Mouse (Mus musculus) inflammation-experienced regulatory T-cells, adult 6 months (primary cell): ENCODE results near the gene Foxe3. TPM values are rescaled to one million over a fixed set of nuclear protein-coding genes. Genes with fewer than 3 reads are reported as not detected.

Experiments
- ATAC-seq: one replicate; pipeline ENCODE4 v1.8.0; 2017
- polyA plus RNA-seq, 3 experiments: library from polyadenylated mRNA; unstranded; fragments of 100-300 nt; shearing (Covaris generic); gene quantifications; one replicate each; pipeline ENCODE4 v1.2.1; 2017

The Foxe3 gene
- polyA plus RNA-seq, 3 experiments from 2014 or later = not detected

DNA sequence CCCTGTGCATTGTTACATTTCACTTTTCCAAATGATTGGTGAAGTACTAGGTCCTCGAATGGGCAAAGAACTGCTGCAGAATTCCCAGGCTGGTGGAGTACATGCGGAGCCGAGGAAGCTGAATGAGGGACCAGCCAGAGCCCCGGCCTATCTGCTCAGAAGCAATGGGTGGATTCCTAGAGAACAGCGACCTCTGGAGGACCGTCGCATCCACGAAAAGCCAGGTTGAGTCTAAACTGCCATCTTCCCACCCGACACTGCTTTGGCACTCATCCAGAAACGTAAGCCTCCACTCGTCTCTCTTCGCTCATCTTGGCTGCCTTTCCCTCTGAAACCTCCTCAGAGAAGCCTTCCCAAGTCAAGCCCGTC is 12.2 kb downstream of the Foxe3 start:
- ATAC-seq = no peak

DNA sequence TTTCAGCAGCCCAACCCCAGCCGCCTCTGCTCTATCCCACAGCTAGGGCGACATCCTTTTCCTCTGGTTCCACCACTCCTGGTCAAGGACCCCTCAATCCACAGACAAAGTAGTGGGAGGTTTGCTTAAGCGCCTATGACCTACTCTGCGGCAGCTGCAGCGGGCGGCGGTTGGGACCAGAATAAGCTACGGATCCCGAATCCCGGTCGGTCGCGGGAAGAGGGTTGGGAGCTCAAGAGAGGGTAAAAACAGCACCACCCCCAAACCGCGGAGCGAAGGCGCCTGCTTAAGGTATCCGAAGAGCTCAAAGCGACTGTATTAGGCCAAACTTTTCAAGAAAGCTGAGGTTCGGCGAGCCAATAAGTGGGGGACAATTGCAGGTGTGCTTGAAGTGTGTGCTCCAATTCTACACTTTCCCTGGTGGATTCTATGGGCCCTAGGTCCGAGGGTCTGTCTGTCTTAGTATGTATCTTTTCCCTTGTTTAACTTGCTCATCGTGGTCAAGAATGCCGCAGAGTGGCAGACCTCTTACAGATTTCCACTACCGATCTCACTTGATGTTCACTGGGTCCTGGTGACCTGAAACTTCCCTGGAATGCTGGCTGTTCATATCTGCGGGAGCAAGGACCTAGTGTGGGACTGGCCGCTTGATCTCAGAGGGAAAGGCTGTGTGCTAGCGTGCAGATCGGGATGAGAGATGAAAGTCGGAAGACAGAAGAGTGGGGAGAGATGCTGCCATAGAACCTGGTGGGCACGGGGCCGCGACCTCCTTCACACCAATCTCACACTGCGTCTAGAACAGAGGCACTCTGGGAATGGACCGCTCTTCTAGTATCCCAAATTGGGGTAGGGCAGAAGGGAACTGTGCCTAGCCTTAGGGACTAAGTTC is 12.9 kb downstream of the Foxe3 start:
- ATAC-seq = no peak

DNA sequence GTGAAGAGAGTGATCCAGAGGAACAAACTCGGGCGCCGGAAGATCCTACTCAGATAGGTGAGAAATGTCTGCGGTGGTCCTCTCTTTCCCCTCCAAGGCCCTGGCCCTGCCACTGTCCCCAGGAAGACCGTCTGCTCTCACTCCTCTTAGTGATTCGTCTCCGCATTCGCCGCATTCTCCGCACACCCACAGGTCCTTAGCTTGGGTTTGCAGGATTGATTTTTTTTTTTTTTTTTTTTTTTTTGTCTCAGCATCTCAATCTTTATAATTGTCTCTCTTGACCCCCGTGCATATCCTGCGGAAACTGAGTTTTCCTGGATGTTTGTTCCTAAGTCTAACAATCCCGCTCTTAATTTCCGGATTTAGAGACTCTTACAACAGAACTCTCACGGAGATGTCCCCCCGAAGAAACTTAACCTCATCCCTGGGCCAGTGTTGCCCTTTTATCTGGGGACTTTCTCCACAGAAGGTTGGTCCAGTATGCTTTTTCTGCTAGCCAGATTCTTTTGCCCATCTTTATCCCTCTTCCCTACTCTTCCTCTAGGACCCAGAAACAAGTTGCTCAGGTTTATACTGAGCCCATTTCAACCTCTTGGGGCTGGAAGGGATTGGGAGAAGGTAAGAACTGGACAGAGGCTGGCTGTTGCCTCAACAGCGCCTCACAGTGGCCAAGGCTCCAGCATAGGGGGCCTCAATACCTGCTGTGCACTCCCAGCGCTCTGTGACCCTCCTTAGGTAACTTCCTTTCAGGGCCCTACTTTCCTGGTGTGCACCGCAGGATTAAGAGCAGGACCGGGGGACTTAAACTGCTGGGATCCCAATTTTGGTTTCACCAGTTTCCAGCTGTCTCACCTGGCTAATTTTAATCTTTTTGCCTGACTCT is 16.0 kb downstream of the Foxe3 start:
- ATAC-seq = peak; percentile 0

DNA sequence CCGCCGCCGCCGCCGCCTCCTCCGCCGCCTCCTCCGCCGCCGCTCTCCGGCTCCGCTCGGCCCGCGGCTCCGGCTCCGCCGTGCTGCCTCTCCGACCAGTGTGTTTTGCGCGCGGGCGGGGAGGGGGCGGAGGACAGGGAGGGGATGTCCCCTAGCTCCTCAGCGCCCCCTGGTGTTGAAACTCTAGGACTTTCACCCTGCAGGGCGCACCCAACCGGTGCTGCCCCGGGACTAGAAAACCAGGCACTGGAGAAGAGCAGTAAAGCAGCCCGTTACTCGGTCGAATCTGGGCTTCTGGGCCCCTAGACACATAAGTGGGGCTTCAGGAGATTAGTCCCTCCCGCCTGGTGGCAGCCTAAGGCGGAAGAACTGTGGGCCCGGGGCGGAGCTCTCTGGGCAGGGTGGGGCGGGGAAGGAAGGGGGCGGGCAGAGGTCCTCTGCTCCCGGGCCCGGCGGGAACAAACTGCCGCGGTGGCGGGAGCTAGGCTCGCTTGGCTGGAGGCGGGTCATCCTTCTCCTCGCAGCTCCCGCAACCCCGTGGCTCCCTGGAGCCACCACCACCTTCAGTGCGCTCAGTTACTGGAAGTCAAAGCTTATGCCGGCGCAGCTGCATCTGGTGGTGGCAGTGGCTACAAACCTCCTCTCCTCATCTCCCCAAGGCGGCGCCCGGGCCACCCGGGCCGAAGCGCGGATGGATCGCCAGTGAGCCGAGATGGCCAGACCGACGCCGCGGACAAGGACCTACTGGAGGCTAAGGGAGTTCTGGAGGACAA is 16.8 kb downstream of the Foxe3 start, which contains the start of gene Foxd2:
TSS of gene Foxd2 (minus strand) at position 45 of the 773 bp plus-strand sequence.
- peak; percentile 81 for ATAC-seq

DNA sequence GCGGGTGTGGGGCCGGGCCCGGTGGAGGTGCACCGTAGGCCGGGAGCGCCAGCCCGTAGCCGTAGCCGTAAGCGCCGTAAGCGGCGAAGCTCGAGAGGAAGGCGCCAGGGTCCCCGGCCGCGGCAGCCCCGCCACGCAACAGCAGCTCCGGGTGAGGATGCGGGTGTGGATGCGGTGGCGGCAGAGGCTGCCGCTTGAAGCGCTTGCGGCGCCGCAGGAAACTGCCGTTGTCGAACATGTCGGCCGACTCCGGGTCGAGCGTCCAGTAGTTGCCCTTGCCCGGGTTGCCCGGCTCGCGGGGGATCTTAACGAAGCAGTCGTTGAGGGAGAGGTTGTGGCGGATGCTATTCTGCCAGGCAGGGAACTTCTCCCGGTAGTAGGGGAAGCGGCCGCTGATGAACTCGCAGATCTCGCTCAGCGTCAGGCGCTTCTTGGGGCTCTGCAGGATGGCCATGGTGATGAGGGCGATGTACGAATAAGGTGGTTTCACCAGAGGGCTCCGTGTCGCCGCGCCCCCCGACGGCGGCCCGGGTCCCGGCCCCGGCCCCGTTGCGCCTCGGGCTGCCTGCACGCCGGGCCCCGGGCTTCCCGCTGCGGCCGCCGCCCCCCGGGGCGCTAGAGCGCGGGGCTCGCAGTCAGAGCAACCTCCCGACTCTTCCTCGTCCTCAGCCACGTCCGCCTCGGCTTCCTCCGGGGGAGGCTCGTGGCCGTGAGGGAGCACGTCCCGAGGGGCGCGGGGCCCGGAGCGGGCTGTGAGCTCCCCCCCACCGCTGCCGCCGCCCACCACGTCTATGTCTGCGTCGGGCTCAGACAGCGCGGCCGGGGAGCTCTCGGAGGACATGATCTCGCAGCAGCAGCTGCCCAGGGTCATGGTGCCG is 17.6 kb downstream of the Foxe3 start:
- ATAC-seq = peak; percentile 31

DNA sequence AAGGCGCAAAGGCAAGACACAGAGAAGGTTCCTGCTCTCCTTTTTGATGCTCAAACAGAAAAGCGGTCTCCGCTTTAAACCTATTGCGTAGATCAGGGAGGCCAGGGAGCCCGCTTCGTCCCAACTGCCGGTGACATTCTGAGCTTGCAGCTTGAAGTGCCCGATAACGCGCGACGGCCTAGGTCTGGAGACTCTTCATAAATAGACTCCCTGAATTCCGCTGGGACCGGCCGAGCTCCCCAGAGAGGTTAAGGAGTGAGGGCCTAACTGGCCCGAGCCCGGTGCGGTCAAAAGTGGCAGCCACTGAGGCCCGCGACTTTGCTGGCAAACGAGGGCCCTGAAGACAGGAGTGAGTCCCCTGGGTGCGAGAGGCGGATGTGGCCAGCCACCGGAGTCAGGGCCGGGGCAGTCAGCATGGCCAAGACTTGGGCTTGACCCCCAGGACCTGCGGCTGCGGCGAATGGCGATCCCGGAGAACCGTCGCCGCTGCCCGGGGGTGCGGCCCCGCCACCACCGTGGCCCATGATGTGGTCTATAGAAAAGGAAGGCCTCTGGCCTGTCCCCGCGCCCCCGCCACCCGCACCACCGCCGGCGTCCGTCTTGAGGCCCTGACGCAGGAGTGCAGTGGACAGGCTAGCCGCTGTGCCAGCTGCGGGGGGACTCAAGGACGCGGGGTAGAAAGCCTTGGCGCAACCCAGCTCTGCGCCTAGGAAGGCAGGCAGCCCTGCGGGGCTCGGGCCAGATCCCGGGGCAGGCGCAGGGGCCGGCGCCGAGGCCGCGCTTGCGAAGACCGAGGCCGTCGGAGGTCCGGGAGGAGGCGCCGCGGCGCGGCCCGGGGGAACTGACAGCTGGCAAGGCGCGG is 18.5 kb downstream of the Foxe3 start:
- ATAC-seq = no peak

DNA sequence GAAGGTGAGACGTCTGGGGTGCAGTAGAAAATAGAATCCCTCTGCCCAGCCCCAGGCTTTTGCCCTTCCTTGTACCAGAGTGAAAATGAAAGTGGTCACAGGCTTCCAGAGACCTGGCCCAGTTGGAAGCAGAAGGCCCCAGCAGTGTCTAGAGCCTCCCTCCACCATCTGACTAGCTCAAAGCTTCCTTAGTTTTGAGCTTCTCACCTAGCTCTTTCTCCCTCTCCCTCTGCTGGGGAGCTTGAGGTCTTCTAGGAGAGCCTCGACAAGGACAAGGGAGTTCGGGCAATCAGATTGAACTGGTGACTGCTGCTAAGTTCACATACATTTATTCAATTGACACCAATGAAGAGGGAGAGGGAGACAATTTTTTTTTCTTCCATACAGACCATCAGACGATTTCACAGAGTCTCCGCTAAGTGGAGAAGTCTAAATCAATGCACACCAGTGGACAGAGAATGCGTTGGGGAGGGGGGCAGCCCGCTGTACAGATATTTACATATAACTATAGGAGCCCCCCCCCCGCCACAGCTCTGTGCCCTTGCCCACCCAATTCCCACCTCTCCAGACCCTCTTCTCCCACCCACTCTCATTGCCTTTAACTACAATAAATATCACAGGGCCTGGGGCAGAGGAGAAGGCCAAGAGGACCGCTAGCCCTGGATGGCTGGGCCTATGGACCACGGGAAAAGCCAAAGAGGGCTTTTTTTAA is 19.7 kb downstream of the Foxe3 start:
- ATAC-seq = no peak

DNA sequence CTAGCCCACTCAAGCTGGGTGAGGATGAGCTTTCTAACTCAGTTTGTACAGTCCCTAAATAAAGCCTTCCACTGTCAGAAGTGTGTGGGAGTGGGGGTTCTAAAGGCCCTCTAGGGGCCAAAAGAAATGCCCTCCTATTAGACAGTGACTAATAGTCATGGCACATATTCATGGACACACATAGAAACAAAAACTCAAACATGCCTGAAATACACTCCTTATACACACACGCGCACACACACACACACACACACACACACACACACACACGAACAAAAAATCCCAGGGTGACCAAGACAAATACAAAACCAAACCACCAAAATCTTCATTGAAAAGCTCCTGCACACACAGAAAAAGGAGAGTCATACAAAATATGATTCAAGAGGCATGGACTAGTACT is 20.3 kb downstream of the Foxe3 start:
- ATAC-seq = no peak

DNA sequence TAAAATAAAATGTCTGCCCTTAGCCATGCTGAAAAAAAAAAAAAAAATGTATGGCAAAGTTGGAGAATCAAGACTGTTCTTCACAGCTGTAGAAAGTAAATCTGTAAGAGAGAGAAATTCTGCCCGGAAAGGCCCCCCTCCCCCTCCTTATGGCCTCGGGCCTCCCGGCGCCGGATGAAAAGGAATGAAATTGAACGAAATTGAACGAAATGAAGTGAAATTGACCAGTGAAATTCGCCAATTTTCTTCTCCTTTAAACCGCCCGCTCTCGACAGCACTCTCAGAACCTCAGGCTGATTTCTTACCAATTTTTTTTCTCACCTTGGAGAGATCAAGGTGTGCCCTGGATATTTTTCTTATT is 22.4 kb downstream of the Foxe3 start:
- no peak for ATAC-seq

DNA sequence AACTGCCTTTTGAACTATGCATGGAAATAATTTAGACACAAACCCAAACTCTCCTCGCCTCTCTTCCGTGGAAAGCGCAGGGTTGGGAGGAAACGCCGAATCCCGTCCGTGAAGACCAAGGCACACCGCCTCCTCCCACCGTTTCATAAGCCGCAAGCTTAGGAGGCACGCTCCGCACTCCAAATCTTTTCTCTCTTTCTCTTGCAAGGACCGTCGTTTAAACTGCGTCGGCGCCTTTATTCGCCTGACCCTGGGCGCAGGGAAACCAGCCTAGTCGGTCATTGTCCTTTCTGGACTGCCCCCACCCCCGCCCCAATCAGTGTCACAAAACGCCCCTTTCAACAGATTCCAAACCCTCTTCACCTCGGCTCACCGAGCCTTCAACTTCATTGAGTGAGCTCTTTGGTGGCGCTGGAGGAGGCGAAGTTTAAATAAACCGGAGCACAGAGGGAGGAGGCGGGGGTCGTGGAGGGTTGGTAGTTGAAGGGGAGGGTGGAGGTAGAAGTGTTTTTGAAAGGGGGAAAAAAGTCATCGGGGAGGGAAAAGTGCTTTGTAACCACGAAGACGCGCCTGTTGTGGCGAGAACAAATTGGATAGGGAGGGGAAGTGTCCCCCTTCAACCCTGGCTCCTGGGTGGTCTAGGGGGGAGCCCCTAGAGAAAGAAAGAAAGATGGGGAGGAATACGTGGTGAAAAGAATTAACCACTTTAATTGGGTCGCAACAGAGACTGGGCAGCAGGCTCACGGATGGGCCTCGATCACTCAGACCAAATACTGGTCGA is 23.0 kb downstream of the Foxe3 start:
- no peak for ATAC-seq

DNA sequence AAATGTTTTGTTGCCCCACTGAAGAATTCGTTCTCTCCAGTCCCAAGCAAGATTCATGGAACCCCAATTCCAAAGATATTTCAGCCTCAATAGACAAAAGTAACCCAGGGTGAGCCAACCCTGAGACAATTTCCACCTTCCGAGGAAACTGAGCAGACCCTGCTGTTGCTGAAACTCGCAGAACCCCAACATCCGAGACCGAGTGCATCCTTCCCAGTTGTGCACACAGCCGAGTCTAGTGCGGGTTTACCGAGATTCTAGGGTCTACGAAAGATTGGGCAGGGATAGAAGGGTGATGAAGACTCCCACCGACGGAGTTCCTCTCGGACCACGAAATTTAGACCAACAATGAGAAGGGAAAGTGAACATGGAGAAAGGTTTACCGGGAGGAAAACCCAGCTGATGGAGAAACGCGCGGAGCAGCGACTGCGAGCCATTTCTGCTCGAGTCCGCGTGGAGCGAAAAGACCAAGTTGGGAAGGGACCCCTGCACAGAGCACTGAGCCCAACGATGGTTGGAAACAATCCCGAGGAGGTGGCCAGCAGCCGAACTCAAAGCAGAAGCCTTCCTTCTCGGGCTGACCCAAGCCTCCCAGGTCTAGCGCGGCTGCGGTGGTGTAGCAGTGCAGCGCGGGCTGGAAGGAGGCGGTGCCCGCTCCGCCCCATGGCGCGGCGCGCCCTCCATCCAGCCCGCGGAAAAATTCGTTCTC is 24.0 kb downstream of the Foxe3 start:
- peak; percentile 29 for ATAC-seq

DNA sequence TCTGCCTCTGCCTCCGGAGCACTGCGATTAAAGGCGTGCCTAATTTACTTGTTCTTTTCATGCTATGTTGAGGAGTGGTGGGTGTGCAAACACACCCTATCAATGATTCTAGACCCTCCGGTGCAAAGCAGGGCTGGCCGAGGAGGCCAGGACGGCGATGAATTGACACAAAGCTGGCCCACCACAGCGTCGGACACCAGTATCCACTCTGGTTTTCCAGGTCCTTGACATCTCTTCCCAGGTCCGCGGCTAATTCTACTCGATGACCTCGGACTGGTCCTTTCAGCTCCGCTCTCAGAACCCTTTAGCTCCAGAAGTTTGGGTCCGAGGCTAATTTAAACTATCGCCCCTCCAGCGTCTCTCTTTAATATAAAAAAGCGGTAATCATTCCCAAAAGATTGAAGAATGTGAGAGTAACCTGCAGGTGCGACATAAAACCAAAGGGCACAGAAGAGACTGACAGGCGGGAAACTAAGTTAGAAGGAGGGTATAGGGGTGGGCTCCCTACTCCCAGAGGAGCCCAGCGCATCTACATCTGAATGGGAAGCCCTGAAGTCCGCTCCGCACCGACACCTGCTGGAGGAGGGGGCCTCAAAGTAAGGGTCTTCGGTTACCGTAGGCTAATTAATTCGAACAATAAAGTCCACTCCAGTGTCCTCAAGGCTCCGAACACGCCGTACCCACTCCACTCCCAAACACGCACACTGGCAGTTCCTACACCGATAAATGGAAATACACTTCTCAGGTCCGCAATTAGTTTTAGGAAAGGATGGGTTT is 24.8 kb downstream of the Foxe3 start:
- ATAC-seq = no peak

DNA sequence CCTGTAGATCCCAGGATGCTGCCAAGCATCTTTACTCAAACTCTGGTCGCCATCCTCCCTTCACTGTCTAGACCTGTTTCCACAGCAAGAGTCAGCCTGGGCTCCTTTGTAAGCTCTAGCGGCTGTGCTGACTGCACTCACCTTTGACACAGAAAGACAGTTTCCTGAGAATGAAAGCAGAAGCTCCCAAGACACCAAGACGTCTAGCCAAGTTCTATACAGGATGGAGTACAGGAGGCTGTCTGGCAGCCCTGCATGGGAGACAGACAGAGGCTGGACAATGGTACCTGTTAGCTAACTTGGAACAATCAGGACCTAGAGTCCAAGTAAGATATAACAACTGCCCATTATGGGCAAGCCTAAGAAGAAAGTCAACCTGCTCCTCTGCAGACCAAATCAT is 25.9 kb downstream of the Foxe3 start:
- no peak for ATAC-seq

DNA sequence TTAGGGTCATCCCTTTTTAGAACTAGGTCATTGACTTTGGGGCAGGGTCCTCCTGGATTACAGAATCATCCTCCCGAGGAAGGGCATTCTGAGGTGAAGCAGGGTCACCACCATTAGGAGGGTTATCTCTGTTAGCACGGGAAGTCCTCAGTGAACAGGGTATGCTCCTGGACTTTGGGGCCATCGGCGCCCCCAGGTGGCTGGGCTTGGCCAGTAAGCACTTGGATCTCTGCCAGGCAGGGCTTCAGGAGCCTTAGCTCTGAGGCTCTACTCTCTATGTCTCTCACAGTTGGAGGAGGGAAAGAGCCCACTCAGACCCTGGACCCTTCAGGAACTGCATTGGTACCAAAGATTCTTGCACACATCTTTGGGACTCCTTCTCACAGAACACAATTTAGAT is 28.0 kb downstream of the Foxe3 start:
- no peak for ATAC-seq

DNA sequence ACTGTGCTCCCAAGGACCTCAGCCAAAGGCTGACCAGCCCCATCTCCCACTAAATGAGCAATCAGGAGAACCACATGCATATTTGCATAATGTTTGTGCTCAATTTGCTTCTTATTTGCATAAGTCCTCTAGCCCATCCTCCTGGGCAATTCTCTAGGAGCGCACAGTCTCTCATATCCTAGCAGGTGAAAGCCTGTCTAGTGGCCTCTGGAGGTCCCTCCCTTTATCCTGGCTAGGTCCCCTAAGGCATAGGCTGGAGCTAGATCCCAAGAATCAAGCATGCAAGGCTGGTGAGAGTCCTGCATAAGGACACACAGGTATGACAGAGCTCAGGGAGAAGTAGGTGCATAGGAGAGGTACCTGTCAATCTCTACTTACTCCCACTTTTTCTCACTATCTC is 43.6 kb downstream of the Foxe3 start:
- no peak for ATAC-seq

DNA sequence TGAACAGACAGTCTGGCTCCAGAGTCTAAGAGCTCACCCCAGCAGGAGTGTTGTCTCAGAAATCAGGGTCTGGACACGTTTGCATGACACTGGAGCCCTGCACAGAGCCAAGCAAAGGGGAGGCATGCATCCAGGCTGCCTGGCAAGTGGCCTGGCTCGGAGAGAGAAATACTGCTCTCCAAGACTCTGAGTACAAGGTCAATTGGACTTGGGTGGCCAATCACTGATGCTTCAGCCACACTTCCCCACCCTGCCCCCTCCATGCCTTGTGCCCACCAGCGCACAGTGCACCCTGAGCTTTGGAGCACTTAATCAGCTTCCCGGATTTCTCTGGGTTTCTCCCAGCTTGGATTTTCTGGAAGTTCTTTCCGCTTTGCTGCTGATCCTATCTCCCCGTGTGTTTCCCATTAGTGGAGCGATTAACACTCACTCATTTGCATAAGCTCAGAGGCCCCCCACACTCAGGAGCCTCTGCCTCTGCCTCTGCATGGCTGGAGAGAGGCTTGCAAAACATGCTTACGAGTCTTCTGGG is 49.3 kb downstream of the Foxe3 start:
- ATAC-seq = no peak
